Mouse (Mus musculus) megakaryocyte, embryonic 14.5 days (primary cell): ENCODE results near the gene Acer2. TPM values are rescaled to one million over a fixed set of nuclear protein-coding genes. Genes with fewer than 3 reads are reported as not detected.

Experiments
- H3K27me3 ChIP-seq: replicated peaks from 2 replicates; pipeline ENCODE3; 2012; ENCODE audit warnings: inconsistent platforms
- H3K36me3 ChIP-seq: replicated peaks from 2 replicates; pipeline ENCODE3; 2012; ENCODE audit warnings: low read length, inconsistent platforms, mixed read lengths
- H3K4me1 ChIP-seq: 2 replicates; pipeline ENCODE4 v1.6.1; 2012; ENCODE audit warnings: inconsistent platforms
- H3K4me3 ChIP-seq: replicated peaks from 2 replicates; pipeline ENCODE3; 2012; ENCODE audit warnings: moderate library complexity, mild to moderate bottlenecking, inconsistent platforms
- H3K9me3 ChIP-seq: 2 replicates; pipeline ENCODE4 v1.6.1; 2012; ENCODE audit warnings: inconsistent platforms
- FLI1 ChIP-seq: IDR thresholded peaks from 2 replicates; pipeline ENCODE4 v1.6.1; 2012; ENCODE audit warnings: low read length, inconsistent platforms, mixed read lengths
- GATA1 ChIP-seq: IDR thresholded peaks from 3 replicates; pipeline ENCODE4 v1.6.1; 2012; ENCODE audit warnings: mixed read lengths, low read length, inconsistent platforms, borderline replicate concordance
- polyA plus RNA-seq: library from polyadenylated mRNA; stranded (reverse); fragments of >175 nt; gene quantifications from 2 replicates; pipeline ENCODE4 v1.2.3, GENCODE M21; 2012; ENCODE audit warnings: low replicate concordance; ENCODE audit not compliant: insufficient read depth

Gene Acer2
- polyA plus RNA-seq, 1 experiment: 1.9 TPM

- TF ChIP-seq GATA1 (0 out of 3 replicates have a peak, but pooled peaks have one; percentile 30), FLI1 (no peak)
- Histone ChIP-seq H3K36me3 (peaks cover 14% of the 10 kb centered on the region), H3K9me3 (0 out of 2 replicates have a peak, but pooled peaks cover 3% of the 10 kb centered on the region), H3K27me3 (no peaks in the 10 kb centered on the region), H3K4me3 (peak overlapping the region; percentile 89), H3K4me1 (peaks cover 56% of the 10 kb centered on the region)
Measured at GRCm38 (mm10) chr4:86886160-86886878, 12.1 kb downstream of the Acer2 start.

GRCm38 (mm10) chr4:86887879-86888278 lies 13.7 kb downstream of the Acer2 start:
- H3K27me3 ChIP-seq: no peaks in the 10 kb centered on the region
- H3K36me3 ChIP-seq: peaks cover 17% of the 10 kb centered on the region
- 0 out of 2 replicates have a peak, but pooled peaks cover 3% of the 10 kb centered on the region for H3K9me3 ChIP-seq
- TF ChIP-seq GATA1 (no peak), FLI1 (no peak)
- no peak overlapping the region for H3K4me3 ChIP-seq
- peaks cover 49% of the 10 kb centered on the region for H3K4me1 ChIP-seq

- H3K36me3 ChIP-seq: peaks cover 12% of the 10 kb centered on the region
- H3K9me3 ChIP-seq: no peaks in the 10 kb centered on the region
- no peak overlapping the region for H3K4me3 ChIP-seq
- TF ChIP-seq GATA1 (no peak), FLI1 (no peak)
- peaks cover 16% of the 10 kb centered on the region for H3K4me1 ChIP-seq
- H3K27me3 ChIP-seq: peaks cover 2% of the 10 kb centered on the region
Measured at GRCm38 (mm10) chr4:86897411-86897810, 23.2 kb downstream of the Acer2 start.

GRCm38 (mm10) chr4:86898791-86899474 lies 24.7 kb downstream of the Acer2 start:
- H3K4me3 ChIP-seq: no peak overlapping the region
- TF ChIP-seq FLI1 (no peak), GATA1 (no peak)
- peaks cover 12% of the 10 kb centered on the region for H3K36me3 ChIP-seq
- peaks cover 2% of the 10 kb centered on the region for H3K27me3 ChIP-seq
- no peaks in the 10 kb centered on the region for H3K9me3 ChIP-seq
- peaks cover 21% of the 10 kb centered on the region for H3K4me1 ChIP-seq

- H3K4me3 ChIP-seq: peak overlapping the region; percentile 80
- peaks cover 2% of the 10 kb centered on the region for H3K27me3 ChIP-seq
- peaks cover 9% of the 10 kb centered on the region for H3K36me3 ChIP-seq
- TF ChIP-seq GATA1 (no peak), FLI1 (no peak)
- no peaks in the 10 kb centered on the region for H3K9me3 ChIP-seq
- H3K4me1 ChIP-seq: peaks cover 23% of the 10 kb centered on the region
Measured at GRCm38 (mm10) chr4:86902351-86902750, 28.2 kb downstream of the Acer2 start.

- H3K36me3 ChIP-seq: peaks cover 6% of the 10 kb centered on the region
- H3K4me3 ChIP-seq: no peak overlapping the region
- peaks cover 16% of the 10 kb centered on the region for H3K4me1 ChIP-seq
- no peaks in the 10 kb centered on the region for H3K27me3 ChIP-seq
- TF ChIP-seq FLI1: no peak
- no peaks in the 10 kb centered on the region for H3K9me3 ChIP-seq
Measured at GRCm38 (mm10) chr4:86904969-86905368, 30.8 kb downstream of the Acer2 start.

- Histone ChIP-seq H3K4me3 (no peak overlapping the region), H3K9me3 (no peaks in the 10 kb centered on the region), H3K4me1 (peaks cover 16% of the 10 kb centered on the region), H3K36me3 (peaks cover 2% of the 10 kb centered on the region), H3K27me3 (no peaks in the 10 kb centered on the region)
- no peak for TF ChIP-seq GATA1
- TF ChIP-seq FLI1: no peak
Measured at GRCm38 (mm10) chr4:86905869-86906268, 31.7 kb downstream of the Acer2 start.

GRCm38 (mm10) chr4:86911576-86912341 lies 37.6 kb downstream of the Acer2 start:
- Histone ChIP-seq H3K4me1 (no peaks in the 10 kb centered on the region), H3K9me3 (no peaks in the 10 kb centered on the region), H3K27me3 (no peaks in the 10 kb centered on the region), H3K36me3 (peaks cover 19% of the 10 kb centered on the region), H3K4me3 (no peak overlapping the region)
- no peak for TF ChIP-seq FLI1
- TF ChIP-seq GATA1: no peak

- TF ChIP-seq FLI1 (no peak), GATA1 (no peak)
Measured at GRCm38 (mm10) chr4:86912757-86913156, 38.6 kb downstream of the Acer2 start.

More at GRCm38 (mm10) chr4:86912757-86913156, 38.6 kb downstream of the Acer2 start:
- H3K9me3 ChIP-seq: no peaks in the 10 kb centered on the region
- H3K36me3 ChIP-seq: peaks cover 26% of the 10 kb centered on the region
- H3K4me1 ChIP-seq: no peaks in the 10 kb centered on the region
- H3K27me3 ChIP-seq: peaks cover 2% of the 10 kb centered on the region
- H3K4me3 ChIP-seq: no peak overlapping the region
